Mouse (Mus musculus) adrenal gland, adult 8-10 months (tissue): ENCODE data around the gene Camk1g. TPM values are rescaled to one million over a fixed set of nuclear protein-coding genes. Genes with fewer than 3 reads are reported as not detected.

Source experiments
- DNase-seq: peaks from one replicate; pipeline ENCODE4 v3.0.0; 2022
- total RNA-seq, 4 experiments: library from RNA; stranded (reverse); gene quantifications; 2 replicates each; pipeline ENCODE4 v1.2.4; 2022

Camk1g gene
- total RNA-seq, 4 experiments from 2014 or later = 0.12 to 0.49 (median 0.35) TPM; not detected in 1

DNA sequence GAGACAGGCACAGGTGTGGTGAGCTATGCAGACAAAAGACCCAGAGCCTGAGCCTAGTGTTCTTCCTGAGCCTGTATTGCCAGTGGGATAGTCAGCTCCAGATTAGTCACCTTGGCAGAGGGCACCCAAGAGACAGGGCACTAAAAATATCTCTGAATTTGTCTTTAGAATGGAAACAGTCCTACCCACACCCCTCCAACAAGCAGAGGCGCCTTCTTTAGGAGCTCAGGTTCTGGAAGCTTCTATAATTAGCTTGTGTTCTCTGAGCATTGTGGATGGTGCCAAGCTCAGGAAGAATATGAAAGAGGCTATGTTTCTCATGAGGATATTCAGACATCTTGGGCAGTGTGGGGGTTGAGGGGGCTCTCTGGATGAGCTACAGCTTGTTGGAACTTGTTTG, 37.4 kb downstream of the Camk1g start:
- no peak for DNase-seq

DNA sequence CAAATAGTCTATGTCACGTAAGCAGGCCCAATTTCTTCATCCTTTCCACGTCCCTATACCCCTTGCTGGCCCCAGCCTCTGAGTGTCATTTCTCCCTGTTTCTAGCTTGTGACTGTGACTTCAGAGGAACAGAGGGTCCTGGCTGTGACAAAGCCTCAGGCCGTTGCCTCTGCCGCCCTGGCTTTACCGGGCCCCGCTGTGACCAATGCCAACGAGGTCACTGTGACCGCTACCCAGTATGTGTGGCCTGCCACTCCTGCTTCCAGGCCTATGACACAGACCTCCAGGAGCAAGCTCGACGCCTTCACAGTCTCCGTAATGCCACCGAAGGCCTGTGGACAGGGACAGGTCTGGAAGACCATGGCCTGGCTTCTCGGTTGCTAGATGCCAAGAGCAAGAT, 38.1 kb downstream of the Camk1g start:
- DNase-seq = no peak

DNA sequence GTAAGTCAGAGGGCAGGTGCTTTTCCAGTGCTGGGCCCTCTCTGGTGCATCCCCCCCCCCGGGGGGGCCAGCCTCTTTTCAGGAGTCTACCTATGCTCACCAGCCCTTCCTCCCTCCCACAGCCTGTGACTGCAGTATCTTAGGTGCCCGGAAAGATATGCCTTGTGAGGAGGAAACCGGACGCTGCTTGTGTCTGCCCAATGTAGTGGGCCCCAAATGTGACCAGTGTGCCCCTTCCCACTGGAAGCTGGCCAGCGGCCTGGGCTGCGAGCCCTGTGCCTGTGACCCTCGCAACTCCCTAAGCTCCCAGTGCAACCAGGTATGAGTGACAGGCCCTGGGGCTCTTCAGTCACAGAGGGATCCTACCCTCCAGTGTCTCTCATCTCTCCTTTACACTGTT, 39.5 kb downstream of the Camk1g start:
- no peak for DNase-seq

GRCm38 (mm10) chr1:193330172-193330571, 39.9 kb downstream of the Camk1g start:
- DNase-seq = peak; percentile 52

DNA sequence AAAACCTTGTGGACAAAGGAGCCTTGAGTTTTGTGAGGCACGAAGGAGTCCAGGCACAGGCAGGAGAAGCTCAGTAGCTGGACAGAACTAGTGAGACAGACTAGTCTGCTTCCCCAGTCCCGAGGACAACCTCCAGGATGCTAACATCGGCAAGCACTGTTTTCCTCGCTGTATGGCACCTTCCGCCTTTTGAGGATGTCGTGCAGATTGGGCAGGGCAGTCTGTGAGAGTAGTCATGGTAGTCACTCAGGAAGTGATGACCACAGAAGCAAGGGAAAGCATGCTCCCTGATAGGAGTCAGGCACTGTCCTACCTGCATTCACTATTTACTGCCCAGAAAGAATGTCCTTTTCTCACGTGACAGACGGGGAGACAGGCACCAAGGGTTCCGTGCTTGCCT, 40.5 kb downstream of the Camk1g start:
- DNase-seq = no peak

GRCm38 (mm10) chr1:193327686-193328085, 42.4 kb downstream of the Camk1g start:
- no peak for DNase-seq

DNA sequence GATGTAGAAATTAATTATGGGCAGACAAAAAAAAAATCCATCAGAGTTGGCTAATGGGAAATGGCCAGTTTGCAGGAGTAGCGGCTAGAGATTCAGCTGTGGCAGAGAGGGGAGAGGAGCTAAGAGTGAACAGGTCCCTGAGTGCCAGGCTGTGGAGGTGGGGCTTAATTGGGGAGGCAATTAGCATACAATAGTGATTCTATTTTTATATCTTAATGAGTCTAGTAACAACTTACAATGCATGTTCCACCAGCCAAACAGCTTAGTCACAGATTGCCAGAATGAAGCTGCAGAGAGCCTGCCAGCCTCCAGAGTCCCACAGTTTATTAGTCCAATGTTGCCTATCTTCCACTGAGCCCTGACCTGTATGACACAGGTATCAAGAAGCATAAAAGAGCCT, 42.9 kb downstream of the Camk1g start:
- DNase-seq = no peak

- no peak for DNase-seq
These were observed 43.5 kb downstream of the Camk1g start for GRCm38 (mm10) chr1:193326456-193327145.

DNA sequence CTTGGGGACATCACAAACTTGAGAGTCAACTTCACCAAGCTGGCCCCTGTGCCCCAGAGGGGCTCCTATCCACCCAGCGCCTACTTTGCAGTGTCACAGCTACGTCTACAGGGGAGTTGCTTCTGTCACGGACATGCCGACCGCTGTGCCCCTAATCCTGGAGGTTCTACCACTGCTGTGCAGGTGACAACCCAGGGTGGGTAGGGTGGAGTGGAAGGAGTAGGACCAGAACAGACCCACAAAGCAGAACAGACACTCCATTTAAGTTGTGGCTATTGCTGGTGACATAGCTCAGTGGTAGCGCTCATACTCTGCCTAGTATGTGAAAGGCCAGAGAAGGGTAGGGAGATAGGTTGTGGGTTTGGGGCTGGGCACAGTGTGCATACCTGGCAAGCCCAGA, 44.2 kb downstream of the Camk1g start:
- DNase-seq = no peak

- no peak for DNase-seq
These were observed 45.9 kb downstream of the Camk1g start for GRCm38 (mm10) chr1:193324224-193324623.

DNA sequence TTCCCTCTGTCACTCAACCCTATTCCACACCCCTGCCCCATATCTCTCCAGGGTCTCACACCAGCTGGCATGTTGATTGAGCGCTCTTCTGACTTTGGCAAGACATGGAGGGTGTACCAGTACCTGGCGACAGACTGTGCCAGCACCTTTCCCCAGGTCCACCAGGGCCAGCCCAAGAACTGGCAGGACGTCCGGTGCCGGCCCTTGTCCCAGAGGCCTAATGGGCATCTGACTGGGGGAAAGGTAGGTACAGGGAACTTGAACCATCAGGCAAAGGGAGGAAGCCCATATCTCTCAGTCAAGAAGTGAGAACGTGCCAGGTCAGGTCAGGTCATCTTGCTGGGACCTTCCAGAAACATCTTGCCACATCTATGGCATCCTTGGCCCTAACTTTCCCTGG, 46.4 kb downstream of the Camk1g start:
- no peak for DNase-seq

- DNase-seq = no peak
These were observed 49.7 kb downstream of the Camk1g start for GRCm38 (mm10) chr1:193320398-193320797.

DNA sequence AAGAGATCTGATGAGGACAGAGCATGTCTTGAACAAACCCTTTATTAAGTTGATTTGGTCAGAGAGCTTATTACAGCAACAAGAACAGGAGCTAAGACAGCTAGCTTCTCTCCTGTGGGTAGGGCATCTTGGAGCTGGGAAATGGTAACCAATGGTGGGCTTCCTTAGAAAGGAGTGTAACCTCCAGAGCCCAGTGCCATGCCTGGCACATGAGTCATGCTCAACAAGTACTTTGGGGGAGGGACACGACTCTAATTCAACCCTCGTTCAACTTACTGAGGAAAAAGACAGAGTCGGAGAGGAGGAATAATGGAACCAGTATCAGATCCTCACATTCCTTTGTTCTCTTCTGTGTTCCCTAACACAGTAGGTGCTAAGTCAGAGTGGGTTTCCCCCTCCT, 50.4 kb downstream of the Camk1g start:
- DNase-seq = no peak

GRCm38 (mm10) chr1:193317159-193317559, 52.9 kb downstream of the Camk1g start:
- DNase-seq = peak; percentile 34

- DNase-seq = no peak
These were observed 53.7 kb downstream of the Camk1g start for GRCm38 (mm10) chr1:193316358-193316750.

- DNase-seq = peak; percentile 62
These were observed 54.3 kb downstream of the Camk1g start for GRCm38 (mm10) chr1:193315705-193316357.

DNA sequence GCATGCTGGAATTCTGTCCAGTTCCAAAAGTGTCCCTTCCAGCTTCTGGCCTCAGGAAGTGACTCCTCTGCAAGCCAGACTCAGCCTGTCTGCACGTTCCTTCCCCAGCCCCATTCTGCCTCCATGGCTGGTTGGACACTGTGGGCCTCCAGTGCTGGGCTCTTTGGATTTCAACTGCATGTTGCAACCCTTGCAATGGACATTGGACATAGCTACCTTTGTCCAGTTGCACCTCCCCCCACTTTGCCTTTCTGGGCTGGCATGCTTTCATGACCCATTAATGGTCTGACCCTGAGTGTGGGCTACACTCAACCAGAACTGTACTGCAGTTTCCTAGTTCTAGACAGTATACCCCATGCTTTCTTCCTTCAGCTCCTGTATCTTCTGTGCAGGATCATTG, 58.5 kb downstream of the Camk1g start:
- DNase-seq = no peak

DNA sequence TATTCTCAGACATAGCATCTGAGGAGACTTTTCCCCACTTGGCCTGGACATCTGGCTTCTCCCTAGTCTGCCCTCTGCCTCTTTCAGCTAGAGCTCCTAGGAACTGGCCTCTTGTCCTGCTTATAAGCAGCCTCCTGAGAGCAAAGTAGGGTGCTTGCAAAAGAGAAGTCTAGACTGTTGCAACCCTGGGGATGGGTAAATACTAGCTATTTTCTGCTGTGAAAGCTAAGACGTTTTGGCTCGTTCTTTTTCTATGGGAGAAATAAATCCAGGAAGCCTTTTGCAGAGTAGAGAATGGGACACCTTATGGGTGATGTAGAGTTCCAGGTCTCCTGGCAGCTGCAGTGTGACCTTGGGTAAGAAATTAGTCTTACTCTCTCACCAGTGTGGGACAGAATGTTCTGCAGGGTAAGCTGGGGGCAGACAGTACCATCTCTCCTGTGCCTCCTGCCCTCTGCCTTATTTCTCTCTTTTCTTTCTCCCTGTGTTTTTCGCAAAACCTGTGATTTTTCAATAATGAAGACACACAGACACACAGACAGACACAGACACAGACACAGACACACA, 59.5 kb downstream of the Camk1g start:
- no peak for DNase-seq

GRCm38 (mm10) chr1:193309785-193310518, 60.1 kb downstream of the Camk1g start:
- DNase-seq = no peak

DNA sequence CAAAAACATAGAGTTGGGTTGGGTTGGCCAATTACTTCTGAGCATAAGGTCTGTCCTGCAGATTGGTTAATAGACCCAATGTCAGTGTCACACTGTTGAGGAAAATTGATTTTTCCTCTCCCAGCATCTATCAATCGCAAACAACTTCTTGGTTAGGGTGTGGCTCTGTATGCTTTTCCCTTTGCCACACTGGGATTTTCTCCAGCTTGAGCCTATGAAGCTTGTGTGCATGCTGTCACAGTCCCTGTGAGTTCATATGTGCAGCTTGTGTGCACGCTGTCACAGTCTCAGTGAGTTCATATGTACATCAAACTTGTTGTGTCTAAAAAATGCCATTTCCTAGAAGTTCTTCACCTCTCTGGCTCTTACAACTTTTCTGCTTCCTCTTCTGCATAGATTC, 63.3 kb downstream of the Camk1g start:
- DNase-seq = no peak

DNA sequence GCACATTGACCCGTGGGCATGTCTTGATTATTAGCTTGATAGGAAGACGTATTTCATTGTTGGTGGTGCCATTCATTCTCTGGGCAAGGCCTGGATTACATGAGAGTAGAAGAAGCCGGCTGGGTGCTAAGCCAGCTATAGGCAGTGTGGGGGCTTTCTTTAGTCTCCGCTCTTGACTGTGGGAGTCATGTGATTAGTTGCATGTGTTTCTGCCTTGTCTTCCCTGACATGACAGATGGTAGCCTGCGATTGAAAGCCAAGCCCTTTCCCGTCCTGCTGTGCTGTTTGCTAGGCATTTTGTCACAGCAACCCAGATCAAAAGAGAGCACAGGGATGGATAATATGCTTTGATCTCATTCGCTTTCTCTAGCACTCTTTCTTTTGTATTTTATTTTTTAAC, 64.7 kb downstream of the Camk1g start:
- DNase-seq = no peak

DNA sequence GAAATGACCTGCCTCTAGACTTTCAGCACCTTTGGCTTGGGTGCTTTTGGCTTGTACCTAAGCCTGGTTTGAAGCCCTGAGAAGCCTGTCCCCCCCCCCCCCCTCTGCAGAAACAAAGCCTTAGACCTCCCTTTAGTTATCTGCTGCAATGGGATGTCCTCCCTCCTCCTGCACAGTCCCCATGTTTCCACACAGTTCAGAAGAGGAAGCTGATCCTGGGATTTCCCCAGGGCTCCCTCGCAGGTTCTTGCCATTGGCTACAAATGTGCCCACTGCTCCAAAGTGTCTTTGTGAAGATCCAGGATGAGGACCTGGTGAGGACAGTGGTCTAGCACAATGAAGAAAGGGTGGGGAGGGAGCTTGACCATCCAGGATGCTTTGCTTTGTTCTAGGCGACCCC, 67.0 kb downstream of the Camk1g start:
- DNase-seq = no peak

DNA sequence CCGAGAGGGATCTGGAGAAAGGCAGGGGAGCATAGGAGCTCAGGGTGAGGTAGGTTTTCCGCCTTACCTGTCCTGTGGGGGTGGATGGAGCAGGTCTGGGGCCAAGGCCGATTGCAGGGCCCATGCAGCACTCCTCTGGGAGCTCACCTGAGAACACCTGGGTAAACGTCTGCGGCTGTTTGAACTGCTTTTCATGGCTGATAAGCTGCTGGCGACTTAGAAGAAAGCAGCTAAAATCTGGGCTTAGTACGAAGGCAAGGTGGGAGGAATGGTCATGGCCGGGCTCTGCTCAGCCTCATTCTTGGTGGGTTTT, 68.0 kb downstream of the Camk1g start:
- DNase-seq = no peak
